Mouse (Mus musculus) spleen, adult 2 months (tissue): Measurements from ENCODE around the gene Ttyh1.

Experiments
- CTCF ChIP-seq: fragments of 200-500 bp; IDR thresholded peaks from 2 replicates; pipeline ENCODE4 v1.5.1; 2011; ENCODE audit warnings: mild to moderate bottlenecking, inconsistent platforms; ENCODE audit not compliant: insufficient read depth, insufficient read length, insufficient replicate concordance; ENCODE audit errors: extremely low read depth
- POLR2A ChIP-seq: fragments of 200-500 bp; IDR thresholded peaks from 2 replicates; pipeline ENCODE4 v1.6.1; 2011; ENCODE audit warnings: low read depth, low read length, inconsistent platforms

DNA sequence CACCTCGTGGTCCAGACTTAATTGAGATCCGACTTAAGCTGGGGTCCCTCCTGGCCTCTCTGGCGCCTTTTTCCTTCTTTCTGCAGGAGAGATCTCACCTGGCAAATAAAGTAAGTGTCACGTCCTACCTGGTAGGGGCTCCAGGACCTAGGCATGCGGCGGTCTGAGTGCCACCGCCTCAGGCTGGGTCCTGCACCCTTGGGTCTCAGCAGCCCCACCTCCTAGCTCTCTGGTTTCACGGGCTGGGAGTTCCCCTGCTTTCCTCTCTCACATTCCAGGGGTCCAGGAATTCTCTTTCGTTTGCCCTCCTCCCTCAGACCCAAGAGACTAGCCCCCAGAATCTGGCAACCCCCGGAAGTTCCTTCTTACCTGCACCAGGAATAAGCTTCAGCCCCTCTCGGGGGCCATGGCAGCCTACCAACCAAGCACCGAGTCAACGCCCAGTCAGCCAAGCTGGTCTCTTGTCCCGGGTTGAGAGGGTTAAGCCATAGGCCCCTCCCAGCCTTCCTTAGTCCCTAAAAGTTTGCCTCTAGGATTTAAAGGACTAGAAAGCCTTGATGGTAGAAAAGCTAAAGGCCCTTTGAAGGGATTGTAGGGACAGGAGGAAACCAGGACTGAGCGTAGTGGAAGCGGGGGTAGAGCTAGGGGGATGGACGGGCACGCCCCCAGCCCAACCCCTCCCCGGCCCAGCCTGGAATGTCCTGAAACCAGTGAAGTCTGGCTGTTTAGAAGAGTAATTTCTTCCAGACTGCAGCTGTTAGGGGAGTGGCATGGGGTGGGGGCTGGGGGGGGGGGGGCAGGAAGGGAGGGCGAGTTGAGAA is 45.1 kb downstream of the Ttyh1 start, which contains the start of gene Cdc42ep5:
- no peak for TF ChIP-seq CTCF
- no peak for TF ChIP-seq POLR2A
